Mouse (Mus musculus) left cerebral cortex, postnatal 25 days (tissue): ENCODE measurements around the gene Dusp1. TPM values are rescaled to one million over a fixed set of nuclear protein-coding genes. Genes with fewer than 3 reads are reported as not detected.
A peak's percentile ranks its signal among the peaks of the same experiment; 100 is the strongest.

Experiments used
- DNase-seq, 2 experiments: peaks; one replicate each; pipeline ENCODE4 v3.0.0; 2022; ENCODE audit warnings: low spot score in 2 of 2, mixed read lengths in 1 of 2
- intact Hi-C: fragments of 180-260 bp; cut with DNase I; formaldehyde crosslinking; loops from one replicate; pipeline ENCODE4 v1.15.1; 2025
- total RNA-seq, 2 experiments: library from RNA; stranded (reverse); gene quantifications; 2 replicates each; pipeline ENCODE4 v1.2.3; 2021

Dusp1 gene
- total RNA-seq, 2 experiments from 2014 or later = 32.7 to 47.7 TPM

GRCm38 (mm10) chr17:26508961-26509771, 52.8 kb downstream of the Dusp1 start:
- peak; percentile 65 to 73 for DNase-seq
- intact Hi-C loops = loop anchor here (1.0 to 5.0 kb wide), 4 partner anchors 42 to 129 kb away; partner anchors contain the start of gene Ergic1

GRCm38 (mm10) chr17:26508345-26508960, 53.5 kb downstream of the Dusp1 start:
- intact Hi-C loops = loop anchor here (1.0 to 5.0 kb wide), 3 partner anchors 42 to 130 kb away; no protein-coding TSS in a partner anchor
- DNase-seq = peak; percentile 97 to 98

- intact Hi-C loops = loop anchor here (1.0 to 5.0 kb wide), 3 partner anchors 41 to 130 kb away; no protein-coding TSS in a partner anchor
- peak; percentile 79 to 82 for DNase-seq
Measured at GRCm38 (mm10) chr17:26507966-26508344, 54.0 kb downstream of the Dusp1 start.

- DNase-seq = peak; percentile 59 to 69
- intact Hi-C loops = loop anchor here (5.0 kb wide), 1 partner anchor 70 kb away; no protein-coding TSS in a partner anchor
Measured at GRCm38 (mm10) chr17:26506997-26507871, 54.7 kb downstream of the Dusp1 start.

- no peak for DNase-seq
- intact Hi-C loops = loop anchor here (5.0 kb wide), 1 partner anchor 71 kb away; no protein-coding TSS in a partner anchor
Measured at GRCm38 (mm10) chr17:26506031-26506641, 55.8 kb downstream of the Dusp1 start.

DNA sequence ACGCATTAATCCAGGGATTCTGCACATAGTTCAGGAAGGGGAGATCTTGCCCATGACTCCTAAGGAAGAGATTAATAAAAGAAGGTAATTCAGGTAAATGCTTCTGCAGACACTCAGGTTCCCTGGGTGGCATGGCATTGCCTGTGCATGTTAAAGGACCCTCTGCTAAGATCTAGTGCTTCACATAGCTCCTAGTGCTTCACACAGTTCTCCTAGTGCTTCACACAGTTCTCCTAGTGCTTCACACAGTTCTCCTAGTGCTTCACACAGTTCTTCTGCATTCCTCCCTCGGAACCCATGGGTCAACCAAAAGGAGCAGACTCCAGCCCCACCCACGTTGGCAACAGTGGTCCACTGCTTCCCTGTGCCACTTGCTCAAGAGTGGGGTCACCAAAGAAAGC, 56.7 kb downstream of the Dusp1 start:
- intact Hi-C loops = loop anchor here (5.0 kb wide), 1 partner anchor 72 kb away; no protein-coding TSS in a partner anchor
- no peak for DNase-seq

- peak; percentile 68 to 93 for DNase-seq
- intact Hi-C loops = no loop called here
Measured at GRCm38 (mm10) chr17:26503981-26504671, 57.8 kb downstream of the Dusp1 start.

GRCm38 (mm10) chr17:26502808-26503671, 58.9 kb downstream of the Dusp1 start:
- DNase-seq = peak; percentile 80 to 95
- intact Hi-C loops = no loop called here

- intact Hi-C loops = no loop called here
- DNase-seq = no peak
Measured at GRCm38 (mm10) chr17:26501826-26502225, 60.1 kb downstream of the Dusp1 start.

DNA sequence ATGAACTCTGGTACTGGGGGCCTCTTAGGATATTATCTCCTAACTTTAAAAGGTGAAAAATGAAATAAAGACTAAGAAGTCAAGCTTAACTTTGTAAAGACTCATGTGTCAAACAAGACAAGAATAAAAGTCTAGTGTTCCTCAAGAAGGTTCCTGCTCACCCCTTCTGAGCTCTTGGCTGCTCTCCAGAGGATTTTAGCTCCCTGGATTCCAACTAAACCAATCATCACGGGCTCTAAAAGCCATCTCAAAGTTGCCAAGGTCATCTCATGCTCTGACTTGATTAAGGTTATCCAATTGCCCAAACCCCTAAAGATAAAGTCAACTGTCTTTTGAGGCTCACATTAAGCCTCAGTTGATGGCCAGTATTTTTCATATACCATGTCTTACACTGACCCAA, 63.3 kb downstream of the Dusp1 start:
- no peak for DNase-seq
- intact Hi-C loops = no loop called here

GRCm38 (mm10) chr17:26497416-26497923, 64.5 kb downstream of the Dusp1 start:
- no peak for DNase-seq
- intact Hi-C loops = no loop called here

- intact Hi-C loops = no loop called here
- DNase-seq = no peak
Measured at GRCm38 (mm10) chr17:26494642-26495468, 67.1 kb downstream of the Dusp1 start.

DNA sequence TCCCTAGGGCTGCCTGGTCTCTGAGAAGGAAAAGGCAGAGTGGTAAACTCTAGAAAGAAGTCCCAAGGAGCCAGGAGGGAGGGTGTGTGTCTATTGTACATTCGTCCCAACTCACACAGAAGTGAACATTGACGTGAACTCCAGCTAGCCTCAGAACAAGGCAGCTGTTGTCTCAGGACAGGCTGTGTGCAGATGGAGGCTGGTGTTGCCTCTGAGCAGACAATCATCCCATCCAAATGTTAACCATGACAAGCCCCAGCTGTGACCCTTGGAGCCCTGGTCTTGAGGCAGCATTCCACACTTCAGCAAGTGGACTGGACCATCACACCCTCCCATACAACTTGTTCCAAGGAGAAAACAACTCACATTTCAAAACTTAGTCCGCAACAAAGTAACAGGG, 69.7 kb downstream of the Dusp1 start:
- no peak for DNase-seq
- intact Hi-C loops = no loop called here

DNA sequence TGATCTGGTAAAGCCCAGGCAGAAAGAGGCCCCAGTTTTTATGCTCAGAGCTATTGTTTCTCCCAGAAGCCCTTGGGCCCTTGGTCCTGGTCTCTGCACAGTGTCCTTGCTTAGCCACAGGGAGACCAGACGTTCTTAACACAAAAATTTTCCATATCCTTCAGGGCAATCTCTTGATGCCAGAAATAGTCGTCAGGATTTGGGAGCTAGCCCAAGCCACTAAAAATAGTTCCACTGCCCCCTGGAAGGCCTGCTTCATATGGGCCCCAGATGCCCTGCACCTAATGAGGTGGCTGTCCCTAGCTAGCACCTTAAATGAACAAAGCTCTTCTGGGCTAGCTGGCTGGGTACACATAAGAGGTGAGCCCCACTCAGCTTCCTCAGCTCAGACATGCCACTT, 71.0 kb downstream of the Dusp1 start:
- intact Hi-C loops = no loop called here
- no peak for DNase-seq

DNA sequence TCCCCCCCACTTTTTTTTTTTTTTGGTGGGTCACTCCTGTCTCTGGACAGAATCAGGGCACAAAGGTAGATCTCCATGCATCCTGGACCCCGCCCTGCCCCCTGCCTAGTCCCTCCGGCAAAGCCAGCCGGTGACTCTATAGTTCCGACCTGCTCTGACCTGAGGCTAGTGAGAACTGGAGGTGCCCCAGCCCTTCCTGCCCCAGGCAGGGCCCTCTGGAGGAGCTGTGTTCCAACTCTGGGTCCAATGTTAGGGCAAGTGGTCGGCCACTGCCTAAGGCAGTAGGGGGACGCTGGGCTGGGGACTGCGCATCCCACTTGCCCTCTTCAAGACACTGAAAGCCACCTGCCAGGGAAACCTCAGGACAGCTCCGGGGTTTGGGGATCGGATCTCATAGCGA, 71.9 kb downstream of the Dusp1 start:
- no peak for DNase-seq
- intact Hi-C loops = no loop called here

DNA sequence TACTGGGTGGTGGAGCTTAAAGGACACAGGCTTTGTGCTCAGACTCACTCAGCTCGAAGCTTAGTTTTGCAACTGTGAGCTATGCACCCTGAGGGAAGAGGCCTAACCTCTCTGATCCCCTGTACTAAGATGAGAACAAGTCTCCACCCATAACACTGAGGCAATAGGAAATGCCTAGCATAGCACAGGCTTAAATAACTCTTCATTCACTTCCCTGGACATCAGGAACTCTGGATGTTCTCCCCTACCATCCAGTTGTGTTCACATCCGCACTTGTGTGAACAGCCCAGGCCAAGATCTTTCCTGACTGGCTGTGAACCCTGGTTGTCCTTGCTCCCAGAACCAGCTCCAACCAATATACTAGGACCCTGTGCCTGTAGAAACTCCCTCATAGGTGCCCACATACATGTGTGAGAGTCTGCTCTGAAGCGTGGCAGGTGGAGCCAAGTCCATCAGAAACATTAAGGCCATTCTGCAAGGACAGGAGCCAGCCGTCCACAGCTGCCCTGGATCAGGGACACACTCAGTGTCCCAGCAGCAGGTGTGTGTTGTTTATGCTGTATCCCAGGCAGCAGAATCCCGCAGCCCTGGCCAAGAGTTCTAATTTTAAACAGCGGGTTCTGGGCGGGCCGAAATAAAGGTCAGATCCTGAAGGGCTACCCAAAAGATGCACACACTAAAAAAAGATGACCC, 73.1 kb downstream of the Dusp1 start:
- intact Hi-C loops = no loop called here
- DNase-seq = no peak
